Mouse (Mus musculus) yolk sac, embryonic 10.5 days (tissue): ENCODE results near the gene Jund.

Experiments used
- DNase-seq: peaks from one replicate; pipeline ENCODE4 v3.0.0-alpha.2; 2017; ENCODE audit warnings: low spot score

Gene Jund

GRCm38 (mm10) chr8:70726721-70727120 lies 28.0 kb downstream of the Jund start:
- DNase-seq, result no peak

DNA sequence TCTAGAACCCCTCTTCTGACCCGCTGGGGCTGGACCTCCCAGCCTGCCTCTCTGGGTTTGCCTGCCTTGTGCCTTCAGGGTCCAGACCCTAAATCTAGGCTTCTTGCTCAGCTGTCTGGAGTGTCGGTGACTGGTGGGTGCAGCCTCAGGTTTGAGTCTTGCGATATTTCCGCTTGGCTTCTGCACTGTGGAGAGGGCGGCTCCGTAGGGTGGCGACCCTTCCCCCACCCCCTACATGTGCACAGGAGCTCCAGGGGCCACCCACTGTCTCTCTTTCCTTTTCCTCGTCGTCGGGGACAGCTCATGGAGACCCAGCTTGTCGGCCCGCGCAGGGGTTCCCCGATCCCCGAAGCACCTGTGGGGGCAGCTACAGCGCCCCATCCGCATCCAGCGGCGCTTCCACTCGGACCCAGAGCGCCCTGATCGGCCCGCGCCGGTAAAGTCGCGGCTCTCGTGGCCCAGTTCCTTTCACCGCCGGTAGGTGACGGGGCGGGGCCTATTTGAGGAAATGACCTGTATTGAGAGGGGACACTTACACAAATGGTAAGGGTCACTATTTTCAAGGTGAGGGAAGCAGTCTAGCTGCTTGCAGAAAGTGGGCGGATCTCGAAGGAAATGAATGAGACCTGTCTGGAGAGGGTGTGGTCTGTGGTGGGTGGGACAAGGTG lies 31.2 kb downstream of the Jund start:
- no peak for DNase-seq

DNA sequence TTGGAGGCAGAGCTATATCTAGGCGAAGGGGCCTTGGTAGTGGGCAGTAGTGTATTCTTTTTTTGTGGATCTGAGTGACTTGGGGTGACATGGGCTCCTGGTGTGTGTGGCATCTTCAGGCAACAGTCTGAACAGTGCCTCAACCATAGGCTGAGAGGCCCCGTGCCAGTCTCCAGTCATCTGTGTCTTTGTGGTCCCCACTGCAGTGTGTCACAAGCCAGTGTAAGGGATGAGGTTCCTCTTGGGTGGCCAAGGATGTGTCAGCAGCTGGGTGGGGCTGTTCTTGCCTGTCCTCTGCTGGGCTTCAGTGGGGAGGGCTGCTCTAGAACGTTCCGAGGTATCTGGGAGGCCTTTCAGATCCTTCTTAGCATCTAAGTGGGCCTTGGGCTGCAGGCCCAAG lies 32.2 kb downstream of the Jund start:
- no peak for DNase-seq

DNA sequence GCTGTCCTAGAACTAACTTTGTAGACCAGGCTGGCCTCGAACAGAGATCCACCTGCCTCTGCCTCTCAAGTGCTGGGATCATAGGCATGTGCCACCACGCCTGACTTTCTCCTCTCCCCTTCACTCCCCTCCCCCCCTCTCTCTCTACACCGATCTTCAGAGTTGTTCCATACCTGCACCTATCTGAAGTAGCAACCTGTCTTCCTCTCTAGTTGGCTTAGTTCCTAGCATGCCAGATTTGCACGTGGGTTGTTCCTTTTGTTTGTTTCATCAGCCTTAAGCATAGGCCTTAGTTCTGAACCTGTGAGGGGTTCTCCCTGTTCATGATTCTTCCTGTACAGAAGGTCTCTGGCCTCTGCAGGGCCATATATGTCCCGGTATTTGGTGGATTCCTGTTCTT lies 39.0 kb downstream of the Jund start:
- no peak for DNase-seq

DNA sequence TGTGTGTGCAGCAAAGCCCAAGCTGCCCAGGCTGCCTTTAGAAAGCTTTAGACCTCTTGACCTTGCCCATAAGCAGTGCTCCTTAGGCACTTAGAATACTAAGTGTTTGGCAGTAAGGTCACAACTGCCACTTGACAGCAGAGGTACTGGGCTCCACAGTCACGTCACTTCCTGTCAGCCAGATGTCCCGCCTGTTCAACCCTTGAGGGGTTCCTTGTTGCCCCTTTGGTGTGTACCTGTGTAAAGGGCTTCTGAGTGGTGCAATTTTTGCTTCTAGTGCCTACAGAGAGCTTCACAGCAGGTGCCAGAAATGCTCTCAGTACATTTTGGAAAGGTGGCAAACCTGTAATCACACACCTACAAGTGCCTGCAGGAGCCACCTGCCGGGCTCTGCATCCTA lies 39.5 kb downstream of the Jund start:
- no peak for DNase-seq

DNA sequence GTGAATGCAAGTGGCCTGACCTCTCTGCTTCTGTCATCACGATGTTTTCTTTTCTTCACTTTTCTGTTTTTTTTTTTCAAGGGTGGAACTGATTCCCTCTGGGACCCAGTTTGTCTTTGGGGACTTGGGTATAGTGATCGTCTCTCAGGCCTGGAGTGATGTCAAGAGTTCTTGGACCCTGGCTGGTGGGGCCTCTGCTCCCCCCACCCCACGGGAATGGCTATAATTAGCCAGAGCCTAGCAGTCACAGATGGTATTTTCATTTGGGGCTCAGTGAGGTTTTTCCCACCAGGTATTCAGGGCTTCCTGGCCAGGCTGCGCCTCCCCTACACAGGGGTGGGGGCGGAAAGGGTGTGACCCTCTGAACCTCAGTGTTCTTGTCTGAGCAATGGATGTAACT lies 42.9 kb downstream of the Jund start:
- DNase-seq, result no peak

- no peak for DNase-seq
Observed at GRCm38 (mm10) chr8:70742176-70742575, 43.4 kb downstream of the Jund start.

GRCm38 (mm10) chr8:70742981-70743655 lies 44.4 kb downstream of the Jund start:
- DNase-seq, result no peak

DNA sequence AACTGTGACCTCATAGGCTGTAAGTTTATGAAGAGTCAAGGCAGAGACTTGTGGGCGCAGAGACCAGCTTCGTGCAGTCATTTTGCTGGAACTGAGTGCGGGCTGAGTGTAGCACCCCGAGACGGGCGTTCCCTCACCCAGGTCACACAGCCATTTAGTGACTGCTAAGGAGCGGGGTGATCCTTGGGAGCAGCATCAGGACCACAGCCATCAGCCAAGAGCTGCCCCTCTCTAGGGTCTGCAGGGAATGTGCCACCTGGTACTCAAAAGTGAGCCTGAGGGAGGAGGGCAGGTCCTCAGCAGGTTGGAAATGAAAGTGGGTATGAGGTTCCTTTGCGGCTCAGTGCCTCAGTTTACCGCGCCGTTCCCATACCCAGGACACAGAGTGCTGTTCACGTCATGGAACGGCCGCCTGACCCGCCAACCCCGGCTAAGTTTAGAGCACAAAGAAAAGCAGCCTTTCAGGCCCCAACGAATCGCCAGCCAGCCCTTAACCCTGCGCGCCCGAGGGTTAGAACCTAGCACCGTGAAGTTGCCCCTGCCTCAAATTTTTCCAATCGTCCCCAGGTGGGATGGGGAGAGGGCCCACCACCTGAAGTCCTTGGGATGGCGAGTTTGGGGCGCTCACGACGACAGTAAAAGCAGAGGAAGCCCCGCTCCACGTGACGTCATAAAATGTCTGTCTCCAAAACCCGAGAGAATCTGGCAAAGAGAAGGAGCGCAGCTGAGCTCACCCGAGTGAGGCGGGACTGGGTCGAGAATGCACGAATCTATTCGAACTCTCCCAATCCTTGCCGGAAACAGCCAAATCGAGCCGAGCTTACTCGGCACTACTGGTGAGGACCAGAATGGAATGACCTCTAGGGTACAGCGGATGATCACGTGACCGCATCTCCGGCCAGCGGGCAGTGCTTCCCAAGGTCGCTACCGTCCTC lies 45.2 kb downstream of the Jund start:
- peak; percentile 47 for DNase-seq

- no peak for DNase-seq
Observed at GRCm38 (mm10) chr8:70744806-70745205, 46.1 kb downstream of the Jund start.

GRCm38 (mm10) chr8:70745691-70746220 lies 47.0 kb downstream of the Jund start:
- DNase-seq, result no peak

DNA sequence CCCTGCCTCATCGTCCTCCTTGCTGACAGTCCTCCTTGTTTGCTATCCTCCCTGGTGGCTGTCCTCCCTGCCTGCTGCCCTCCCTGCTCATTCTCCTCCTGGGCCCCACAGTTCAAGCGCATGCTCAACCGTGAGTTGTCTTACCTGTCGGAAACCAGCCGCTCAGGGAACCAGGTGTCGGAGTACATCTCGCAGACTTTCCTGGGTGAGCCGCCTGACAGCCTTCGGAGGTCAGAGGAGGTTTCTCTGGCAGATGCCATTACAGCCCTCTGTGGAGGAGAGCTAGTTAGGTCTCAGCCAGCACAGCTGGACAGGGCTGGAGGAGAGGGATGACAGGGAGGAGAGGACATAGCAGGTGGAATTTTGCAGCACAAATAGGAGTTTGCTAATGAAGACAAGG lies 47.9 kb downstream of the Jund start:
- DNase-seq, result no peak

DNA sequence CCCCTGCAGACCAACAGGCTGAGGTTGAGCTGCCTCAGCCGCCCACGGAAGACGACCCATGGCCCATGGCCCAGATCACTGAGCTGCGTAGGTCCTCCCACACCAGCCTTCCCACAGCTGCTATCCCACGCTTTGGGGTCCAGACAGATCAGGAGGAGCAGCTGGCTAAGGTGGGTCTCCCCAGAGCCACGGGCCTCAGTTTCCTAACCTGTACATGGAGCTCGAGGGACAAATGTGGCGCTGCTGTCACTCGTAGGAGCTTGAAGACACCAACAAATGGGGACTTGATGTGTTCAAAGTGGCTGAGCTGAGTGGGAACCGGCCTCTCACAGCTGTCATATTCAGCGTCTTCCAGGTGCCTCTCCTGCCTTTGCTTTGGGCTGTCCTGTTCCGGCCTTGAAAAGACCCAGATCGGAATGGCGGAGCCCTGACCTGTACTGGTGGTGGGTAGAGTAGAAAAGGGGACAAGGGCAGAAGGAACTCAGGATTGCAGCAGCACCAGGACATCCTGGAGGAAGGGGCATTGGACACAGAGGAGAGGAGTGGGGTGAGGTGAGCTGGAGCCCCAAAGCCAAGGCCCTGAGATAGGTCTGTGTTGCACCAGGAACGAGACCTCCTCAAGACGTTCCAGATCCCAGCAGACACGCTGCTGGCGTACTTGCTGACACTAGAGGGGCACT lies 48.6 kb downstream of the Jund start:
- DNase-seq, result no peak

DNA sequence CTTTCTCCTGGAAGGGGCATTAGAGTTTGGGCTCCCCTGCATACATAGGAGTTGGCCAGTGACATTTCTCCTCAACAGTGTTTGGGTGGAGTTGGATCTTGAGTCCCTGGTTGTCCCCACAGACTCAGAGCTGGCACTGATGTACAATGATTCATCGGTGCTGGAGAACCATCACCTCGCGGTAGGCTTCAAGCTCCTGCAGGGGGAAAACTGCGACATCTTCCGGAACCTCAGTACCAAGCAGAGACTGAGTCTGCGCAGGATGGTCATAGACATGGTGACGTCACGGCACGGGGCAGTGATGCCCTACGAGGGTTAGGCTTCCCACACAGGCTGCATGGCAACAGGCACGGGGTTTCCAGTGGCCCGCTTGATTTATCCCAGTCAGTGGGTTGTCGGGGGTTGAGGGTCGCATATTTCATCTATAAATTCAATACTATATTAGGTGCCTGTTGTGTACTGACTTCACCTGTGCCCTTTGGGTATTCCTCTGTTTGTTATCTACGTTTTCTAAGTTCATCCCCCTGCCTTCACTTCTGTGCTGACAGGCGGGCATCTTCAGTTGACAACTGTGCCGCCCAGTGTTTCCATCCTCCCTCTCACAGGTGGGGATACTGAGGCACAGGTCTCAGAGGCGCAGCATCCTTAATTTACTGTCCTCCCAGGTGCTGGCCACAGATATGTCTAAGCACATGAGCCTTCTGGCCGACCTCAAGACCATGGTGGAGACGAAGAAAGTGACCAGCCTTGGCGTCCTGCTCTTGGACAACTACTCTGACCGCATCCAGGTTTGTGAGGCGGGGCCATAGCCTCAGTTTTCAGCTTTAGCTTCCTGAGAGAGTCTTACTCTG lies 49.7 kb downstream of the Jund start:
- DNase-seq, result no peak

- no peak for DNase-seq
Observed at GRCm38 (mm10) chr8:70749097-70749674, 50.4 kb downstream of the Jund start.
